Mouse (Mus musculus) liver, embryonic 15.5 days (tissue): ENCODE measurements around the gene Ccdc9b. TPM values are rescaled to one million over a fixed set of nuclear protein-coding genes. Genes with fewer than 3 reads are reported as not detected.

Source experiments
- ATAC-seq: fragments of 200-750 bp; cut with Nextera tagmentation; 2 replicates; pipeline ENCODE4 v1.8.0; 2017; ENCODE audit warnings: moderate number of reproducible peaks, mild to moderate bottlenecking, moderate library complexity; ENCODE audit not compliant: insufficient read depth
- H3K27ac ChIP-seq: fragments of 300-500 bp; sonication (generic); replicated peaks from 2 replicates; pipeline ENCODE4 v1.5.1; 2015; ENCODE audit warnings: mild to moderate bottlenecking, inconsistent platforms
- H3K27me3 ChIP-seq: fragments of 300-500 bp; sonication (generic); 2 replicates; pipeline ENCODE4 v1.6.1; 2015; ENCODE audit warnings: mild to moderate bottlenecking, inconsistent platforms
- H3K36me3 ChIP-seq: fragments of 300-500 bp; sonication (generic); replicated peaks from 2 replicates; pipeline ENCODE4 v1.6.1; 2015; ENCODE audit warnings: moderate library complexity, mild to moderate bottlenecking, inconsistent platforms
- H3K4me1 ChIP-seq: fragments of 300-500 bp; sonication (generic); replicated peaks from 2 replicates; pipeline ENCODE4 v1.6.1; 2015; ENCODE audit warnings: inconsistent platforms
- H3K4me2 ChIP-seq: fragments of 300-500 bp; sonication (generic); 2 replicates; pipeline ENCODE4 v1.6.1; 2015; ENCODE audit warnings: moderate library complexity, mild to moderate bottlenecking, inconsistent platforms
- H3K4me3 ChIP-seq: fragments of 300-500 bp; sonication (generic); replicated peaks from 2 replicates; pipeline ENCODE4 v1.5.1; 2015; ENCODE audit warnings: mild to moderate bottlenecking, inconsistent platforms
- H3K9ac ChIP-seq: fragments of 300-500 bp; sonication (generic); 2 replicates; pipeline ENCODE4 v1.6.1; 2015; ENCODE audit warnings: moderate library complexity, mild to moderate bottlenecking, inconsistent platforms
- H3K9me3 ChIP-seq: fragments of 300-500 bp; sonication (generic); replicated peaks from 2 replicates; pipeline ENCODE4 v1.6.1; 2016; ENCODE audit warnings: inconsistent platforms
- WGBS: fragments of 180-500 bp; shearing (Covaris S2); methylation state at CpG from one replicate; pipeline ENCODE4 v1.1.7; 2015; ENCODE audit warnings: mixed read lengths; ENCODE audit not compliant: insufficient replicate concordance; 5-methylcytosine and 5-hydroxymethylcytosine counted together
- polyA plus RNA-seq: library from polyadenylated mRNA; unstranded; fragments of >200 nt; fragmentation: Nextera tagmentation; extraction: Ambion mirVana; gene quantifications from 2 replicates; pipeline ENCODE4 v1.2.1, GENCODE M21; 2015

Gene Ccdc9b
- polyA plus RNA-seq, 1 experiment from 2014 or later = 0.20 TPM

DNA sequence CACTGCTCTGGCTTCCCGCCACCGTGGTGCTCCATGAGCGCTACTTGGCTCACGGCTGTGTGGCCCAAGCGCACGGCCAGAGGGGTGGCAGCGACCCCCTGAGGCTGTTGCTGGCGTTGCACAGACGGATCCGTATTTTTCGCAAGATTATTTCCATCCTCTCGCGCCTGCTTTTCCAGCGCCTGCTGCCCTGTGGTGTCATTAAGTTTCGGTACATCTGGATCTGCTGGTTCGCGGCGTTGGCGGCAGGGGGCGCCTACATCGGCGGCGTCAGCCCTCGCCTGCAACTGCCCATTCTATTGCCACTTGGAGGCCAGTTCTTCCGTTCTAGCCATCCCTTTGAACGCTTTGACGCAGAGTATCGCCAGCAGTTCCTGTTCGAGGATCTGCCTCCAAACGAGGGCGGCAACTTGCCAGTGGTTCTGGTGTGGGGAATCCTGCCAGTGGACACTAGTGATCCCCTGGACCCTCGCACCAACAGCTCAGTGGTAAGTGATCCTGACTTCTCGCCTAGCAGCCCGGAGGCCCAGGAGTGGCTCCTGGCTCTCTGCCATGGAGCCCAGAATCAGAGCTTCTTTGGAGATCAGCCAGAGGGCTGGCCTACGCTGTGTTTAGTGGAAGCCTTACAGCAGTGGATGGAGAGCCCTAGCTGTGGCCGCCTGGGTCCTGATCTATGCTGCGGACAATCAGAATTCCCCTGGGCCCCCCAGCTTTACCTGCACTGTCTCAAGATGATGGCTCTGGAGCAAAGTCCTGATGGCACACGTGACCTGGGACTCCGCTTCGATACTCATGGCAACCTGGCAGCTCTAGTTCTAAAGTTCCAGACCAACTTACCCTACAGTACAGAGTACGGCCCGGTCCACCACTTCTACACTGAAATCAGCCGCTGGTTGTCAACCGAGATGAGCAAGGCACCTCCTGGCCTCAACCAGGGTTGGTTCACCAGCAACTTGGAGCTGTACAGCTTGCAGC is 28.4 kb upstream of the Ccdc9b start:
- peak overlapping the region; percentile 29 for H3K4me3 ChIP-seq
- no peaks in the 10 kb centered on the region for H3K9me3 ChIP-seq
- peak overlapping the region; percentile 63; the same call in 1 of the 2 replicates for H3K27ac ChIP-seq
- peaks cover 42% of the 10 kb centered on the region for H3K27me3 ChIP-seq
- H3K4me1 ChIP-seq = peaks cover 42% of the 10 kb centered on the region
- peak overlapping the region; percentile 54 for H3K4me2 ChIP-seq
- H3K36me3 ChIP-seq = no peaks in the 10 kb centered on the region
- H3K9ac ChIP-seq = no peak overlapping the region
- ATAC-seq = peak; percentile 34
- 30% methylated on average over 44 of the region's 44 CpGs for WGBS

DNA sequence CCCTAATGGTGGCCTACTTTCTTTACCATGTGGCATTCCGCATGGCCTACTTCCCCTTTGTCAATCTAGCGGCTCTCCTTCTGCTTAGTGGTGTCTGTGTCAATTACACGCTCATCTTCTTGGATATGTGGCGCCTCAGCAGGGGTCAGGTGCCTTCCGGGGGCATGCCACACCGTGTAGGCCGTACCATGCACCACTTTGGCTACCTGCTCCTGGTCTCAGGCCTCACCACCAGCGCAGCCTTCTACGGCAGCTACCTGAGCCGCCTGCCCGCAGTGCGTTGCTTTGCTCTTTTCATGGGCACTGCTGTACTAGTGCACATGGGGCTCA is 27.7 kb upstream of the Ccdc9b start:
- H3K9ac ChIP-seq = no peak overlapping the region
- peaks cover 42% of the 10 kb centered on the region for H3K4me1 ChIP-seq
- no peaks in the 10 kb centered on the region for H3K9me3 ChIP-seq
- H3K4me3 ChIP-seq = peak overlapping the region; percentile 29
- ATAC-seq = no peak
- H3K36me3 ChIP-seq = no peaks in the 10 kb centered on the region
- WGBS = 61% methylated on average over 12 of the region's 12 CpGs
- peak overlapping the region; percentile 54 for H3K4me2 ChIP-seq
- H3K27ac ChIP-seq = no peak overlapping the region
- peaks cover 38% of the 10 kb centered on the region for H3K27me3 ChIP-seq

DNA sequence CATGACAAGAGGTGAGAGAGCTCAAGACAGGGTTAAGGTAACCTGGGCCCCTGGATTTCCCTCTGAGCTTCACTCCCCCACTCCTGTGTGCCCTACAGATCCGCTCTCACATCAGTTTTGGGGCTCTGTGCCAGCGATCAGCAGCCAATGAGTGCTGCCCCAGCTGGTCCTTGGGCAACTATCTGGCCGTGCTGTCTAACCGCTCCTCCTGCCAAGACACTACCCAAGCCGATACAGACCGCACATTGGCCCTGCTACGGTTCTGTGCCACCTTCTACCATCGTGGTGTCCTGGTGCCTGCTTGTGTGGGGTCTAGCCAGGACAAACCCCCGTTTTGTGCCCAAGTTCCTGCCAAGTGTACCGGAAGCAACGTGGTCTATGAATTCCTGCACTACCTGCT is 27.0 kb upstream of the Ccdc9b start:
- ATAC-seq = no peak
- H3K9me3 ChIP-seq = no peaks in the 10 kb centered on the region
- WGBS = 67% methylated on average over 11 of the region's 11 CpGs
- H3K27me3 ChIP-seq = peaks cover 36% of the 10 kb centered on the region
- no peak overlapping the region for H3K4me2 ChIP-seq
- no peak overlapping the region for H3K27ac ChIP-seq
- H3K4me3 ChIP-seq = no peak overlapping the region
- peaks cover 42% of the 10 kb centered on the region for H3K4me1 ChIP-seq
- H3K9ac ChIP-seq = no peak overlapping the region
- no peaks in the 10 kb centered on the region for H3K36me3 ChIP-seq

DNA sequence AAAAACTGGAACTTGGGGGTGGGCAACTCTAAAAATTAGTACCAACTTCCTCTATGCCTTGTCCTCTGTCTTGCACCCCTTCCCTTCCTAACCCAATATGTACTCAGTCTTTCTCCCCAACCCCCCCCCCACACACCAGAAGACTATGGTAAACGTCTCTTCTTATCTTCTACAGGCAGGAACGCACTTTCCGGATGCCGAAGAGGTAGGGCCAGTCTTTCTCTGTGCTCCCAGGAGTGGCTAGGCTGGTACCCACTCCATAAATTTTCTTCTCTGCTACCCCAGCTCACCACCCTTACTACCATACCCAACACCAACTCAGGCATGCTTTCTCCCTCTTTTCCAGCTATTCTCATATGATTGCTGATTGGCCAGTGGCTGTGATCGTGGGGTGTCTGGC is 24.1 kb upstream of the Ccdc9b start:
- no peak; the same call in 1 of the 2 replicates for ATAC-seq
- Histone ChIP-seq H3K27ac (no peak overlapping the region), H3K4me2 (no peak overlapping the region)

DNA sequence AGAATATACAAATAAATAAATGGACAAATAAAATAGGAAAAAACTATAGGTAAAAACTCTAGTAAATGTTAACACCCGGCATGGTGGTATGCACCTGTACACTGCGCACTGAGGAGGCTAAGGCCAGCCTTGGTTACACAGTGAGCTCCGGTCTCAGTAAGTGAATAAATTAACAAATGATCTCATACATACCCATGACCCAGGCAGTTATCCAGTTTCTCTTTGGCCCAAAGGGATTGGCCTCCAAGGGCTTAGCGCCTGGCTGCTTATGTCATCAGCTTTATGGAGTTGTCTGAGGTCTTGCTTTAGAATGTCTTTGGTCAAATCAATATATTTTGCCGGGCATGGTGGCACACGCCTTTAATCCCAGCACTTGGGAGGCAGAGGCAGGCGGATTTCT is 21.2 kb upstream of the Ccdc9b start:
- Histone ChIP-seq H3K36me3 (no peaks in the 10 kb centered on the region), H3K9me3 (no peaks in the 10 kb centered on the region), H3K4me1 (peaks cover 32% of the 10 kb centered on the region), H3K27me3 (peaks cover 52% of the 10 kb centered on the region), H3K27ac (no peak overlapping the region), H3K4me2 (no peak overlapping the region), H3K9ac (no peak overlapping the region), H3K4me3 (no peak overlapping the region)
- ATAC-seq = no peak
- 79% methylated on average over 7 of the region's 7 CpGs for WGBS

More for the DNA sequence above, 24.1 kb upstream of the Ccdc9b start:
- no peak overlapping the region for H3K9ac ChIP-seq
- H3K36me3 ChIP-seq = no peaks in the 10 kb centered on the region
- H3K4me1 ChIP-seq = peaks cover 31% of the 10 kb centered on the region
- H3K9me3 ChIP-seq = no peaks in the 10 kb centered on the region
- no peak overlapping the region for H3K4me3 ChIP-seq
- WGBS = 24% methylated on average over 5 of the region's 5 CpGs
- H3K27me3 ChIP-seq = peaks cover 41% of the 10 kb centered on the region

DNA sequence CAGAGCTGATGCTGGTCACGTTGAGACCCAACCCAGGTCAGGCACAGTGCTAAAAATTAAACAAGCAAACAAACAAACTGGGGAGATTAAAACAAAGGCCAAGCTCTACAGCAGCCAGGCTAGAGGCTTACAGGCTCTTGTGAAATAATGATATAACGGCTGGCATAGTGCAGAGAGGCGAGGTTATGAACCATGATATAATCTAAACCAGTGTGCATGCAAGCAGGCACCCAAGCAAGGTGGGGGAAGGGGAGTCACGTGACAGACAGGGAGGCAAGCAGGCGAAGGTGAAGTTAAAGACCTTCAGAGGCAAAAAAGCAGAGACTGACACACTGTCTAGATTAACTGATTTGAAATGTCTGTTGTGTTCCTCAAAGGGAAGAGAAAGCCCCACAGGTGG is 20.6 kb upstream of the Ccdc9b start:
- WGBS = 23% methylated on average over 5 of the region's 5 CpGs
- Histone ChIP-seq H3K4me1 (peaks cover 32% of the 10 kb centered on the region), H3K4me2 (no peak overlapping the region), H3K9me3 (no peaks in the 10 kb centered on the region), H3K27ac (no peak overlapping the region), H3K36me3 (no peaks in the 10 kb centered on the region), H3K27me3 (peaks cover 54% of the 10 kb centered on the region), H3K9ac (no peak overlapping the region), H3K4me3 (no peak overlapping the region)
- ATAC-seq = no peak

DNA sequence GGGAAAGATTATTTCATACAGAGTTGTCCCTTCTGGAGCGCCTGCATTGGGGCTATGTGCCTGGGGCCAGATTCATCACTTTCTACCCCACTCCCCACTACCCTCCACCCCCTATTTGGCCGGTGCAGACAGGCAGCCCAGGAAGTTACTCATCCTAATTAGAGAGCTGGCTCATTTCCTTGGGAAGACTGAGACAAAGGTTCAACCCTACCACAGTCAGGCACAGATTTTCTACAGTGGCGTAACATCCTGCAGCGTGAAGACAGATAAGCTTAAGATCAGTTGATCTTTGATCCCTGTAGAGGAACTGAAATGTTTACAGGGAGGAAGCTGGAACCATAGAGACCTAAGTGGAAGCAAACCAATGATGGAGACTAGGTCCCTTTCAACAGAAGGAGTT is 19.8 kb upstream of the Ccdc9b start:
- 27% methylated on average over 4 of the region's 4 CpGs for WGBS
- ATAC-seq = no peak

DNA sequence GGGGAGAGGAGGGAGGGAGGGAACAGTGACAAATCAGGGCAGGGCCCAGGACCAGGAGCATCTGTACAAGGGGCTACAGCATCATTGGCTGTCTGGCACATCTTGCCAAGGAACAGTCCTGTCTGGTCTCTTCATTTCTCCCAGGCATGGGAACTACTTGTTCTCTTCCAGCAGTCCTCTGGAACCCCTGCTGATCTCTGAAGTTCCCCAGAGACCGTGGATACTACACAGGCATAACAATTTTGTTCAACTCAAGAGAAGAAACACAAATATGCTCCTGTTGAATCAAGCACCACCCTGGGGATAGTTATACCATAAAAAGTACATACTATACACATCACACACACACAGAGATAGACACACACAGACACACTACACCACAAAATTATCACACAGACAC is 18.7 kb upstream of the Ccdc9b start:
- no peaks in the 10 kb centered on the region for H3K36me3 ChIP-seq
- 14% methylated on average over 1 of the region's 1 CpGs for WGBS
- no peak for ATAC-seq
- H3K27me3 ChIP-seq = peaks cover 61% of the 10 kb centered on the region
- no peaks in the 10 kb centered on the region for H3K9me3 ChIP-seq
- H3K4me3 ChIP-seq = no peak overlapping the region
- no peak overlapping the region for H3K27ac ChIP-seq
- H3K4me1 ChIP-seq = peaks cover 21% of the 10 kb centered on the region
- H3K9ac ChIP-seq = no peak overlapping the region
- H3K4me2 ChIP-seq = no peak overlapping the region

More for the DNA sequence above, 19.8 kb upstream of the Ccdc9b start:
- H3K4me1 ChIP-seq = peaks cover 32% of the 10 kb centered on the region
- no peak overlapping the region for H3K4me2 ChIP-seq
- H3K9me3 ChIP-seq = no peaks in the 10 kb centered on the region
- H3K9ac ChIP-seq = no peak overlapping the region
- H3K27ac ChIP-seq = no peak overlapping the region
- H3K27me3 ChIP-seq = peaks cover 54% of the 10 kb centered on the region
- no peak overlapping the region for H3K4me3 ChIP-seq
- H3K36me3 ChIP-seq = no peaks in the 10 kb centered on the region

DNA sequence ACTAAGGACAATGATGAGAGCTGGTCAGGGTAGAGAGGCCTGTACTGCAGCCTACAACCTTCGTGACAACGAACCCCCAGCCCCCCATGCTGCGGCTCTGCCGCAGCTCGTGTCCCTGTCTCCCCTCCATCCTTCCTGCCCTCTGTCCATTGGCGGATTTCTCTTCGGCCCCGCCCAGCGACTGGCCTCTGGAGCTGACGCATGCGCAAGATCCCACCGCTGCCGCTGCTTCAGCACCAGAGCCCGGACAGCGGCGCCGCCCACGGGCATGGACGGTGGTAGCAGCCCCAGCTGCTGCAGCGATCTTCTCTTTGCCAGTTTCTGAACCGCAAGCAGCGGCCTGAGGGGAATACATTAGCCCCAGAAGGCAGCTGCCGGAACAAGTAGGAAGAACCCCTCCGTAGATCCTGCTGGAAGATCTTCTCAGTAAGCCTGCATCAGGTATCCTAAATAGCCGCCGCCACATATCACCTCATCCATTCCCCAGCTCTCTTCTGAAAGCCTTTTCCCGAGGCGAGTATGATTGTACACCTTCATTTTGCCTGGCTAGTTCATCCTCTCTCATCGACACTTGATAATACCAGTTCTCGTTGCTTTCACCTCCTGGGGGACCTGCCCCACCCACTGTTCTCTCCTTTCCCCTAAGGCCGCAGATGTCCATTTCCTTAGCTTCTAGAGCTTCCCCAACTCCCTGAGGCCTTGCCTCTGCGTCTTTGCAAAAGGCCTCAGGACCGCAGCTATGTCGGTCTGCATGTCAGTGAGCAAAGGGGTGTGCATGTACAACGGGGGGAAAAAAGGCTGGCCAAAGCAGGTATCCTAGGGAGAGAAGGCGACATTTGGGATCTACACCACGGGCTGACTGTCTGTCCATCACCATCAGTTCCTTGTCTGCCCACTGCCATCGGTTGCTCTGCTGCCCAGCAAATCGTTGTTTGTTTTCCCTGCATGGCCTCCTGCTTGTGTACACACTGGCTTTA is 17.3 kb upstream of the Ccdc9b start, which contains the start of gene Disp2:
Gene Disp2 (plus strand): TSS at position 216 of the 977 bp plus-strand sequence.
- peaks cover 66% of the 10 kb centered on the region for H3K27me3 ChIP-seq
- peaks cover 18% of the 10 kb centered on the region for H3K4me1 ChIP-seq
- no peak within 1 kb of the TSS for H3K9ac ChIP-seq
- H3K4me2 ChIP-seq = peak within 1 kb of the TSS; percentile 55
- 11% methylated on average over 39 of the region's 39 CpGs for WGBS
- H3K4me3 ChIP-seq = peak within 1 kb of the TSS; percentile 17; the same call in 1 of the 2 replicates
- H3K27ac ChIP-seq = no peak within 1 kb of the TSS
- no peaks in the 10 kb centered on the region for H3K36me3 ChIP-seq
- no peaks in the 10 kb centered on the region for H3K9me3 ChIP-seq
- ATAC-seq = peak; percentile 68

DNA sequence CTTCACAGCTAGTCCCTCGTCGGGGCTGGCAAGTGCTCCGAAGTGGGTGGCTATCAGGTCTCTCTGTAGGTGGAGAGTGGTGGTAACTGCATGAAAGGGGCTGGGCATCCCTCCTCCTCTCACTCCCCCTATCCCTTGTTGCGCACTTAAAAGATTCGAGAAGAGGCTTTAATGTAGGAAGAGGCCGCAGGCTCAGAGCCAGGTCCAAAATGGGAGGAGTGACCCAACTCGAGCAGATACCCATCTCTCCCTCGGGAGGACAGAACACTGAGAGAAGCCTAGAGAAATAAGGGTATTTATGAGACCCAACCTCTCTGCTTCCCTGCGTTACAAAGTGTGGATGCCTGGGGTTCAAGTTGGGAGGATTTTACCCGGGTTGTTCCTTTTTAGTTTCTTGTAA is 16.6 kb upstream of the Ccdc9b start:
- ATAC-seq = no peak
- Histone ChIP-seq H3K27me3 (peaks cover 61% of the 10 kb centered on the region), H3K27ac (no peak overlapping the region), H3K9me3 (no peaks in the 10 kb centered on the region), H3K4me3 (peak overlapping the region; percentile 17; the same call in 1 of the 2 replicates), H3K4me2 (peak overlapping the region; percentile 55), H3K9ac (no peak overlapping the region), H3K4me1 (peaks cover 18% of the 10 kb centered on the region), H3K36me3 (no peaks in the 10 kb centered on the region)
- WGBS = 28% methylated on average over 10 of the region's 10 CpGs

DNA sequence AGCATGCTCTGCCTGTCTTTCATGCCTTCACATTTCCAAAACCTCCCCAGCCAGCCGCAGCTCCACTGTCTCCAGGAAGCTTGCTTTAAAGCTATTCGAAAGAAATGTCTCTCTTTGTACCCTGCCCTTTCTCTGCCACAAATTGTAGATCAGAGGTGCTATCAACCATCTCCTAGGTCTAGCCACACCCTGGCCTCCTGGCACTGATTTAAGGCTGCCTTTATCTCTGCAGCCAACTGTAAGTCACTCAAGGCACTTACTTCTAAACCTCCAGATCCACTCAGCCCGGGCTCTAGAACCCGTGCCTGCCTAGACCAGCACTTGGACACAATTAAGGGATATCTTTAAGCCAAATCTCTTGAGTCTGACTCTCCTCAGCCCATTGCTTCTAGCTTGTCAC is 16.0 kb upstream of the Ccdc9b start:
- 47% methylated on average over 4 of the region's 4 CpGs for WGBS
- Histone ChIP-seq H3K9ac (no peak overlapping the region), H3K4me2 (no peak overlapping the region), H3K4me1 (peaks cover 18% of the 10 kb centered on the region), H3K4me3 (no peak overlapping the region), H3K27me3 (peaks cover 61% of the 10 kb centered on the region), H3K27ac (no peak overlapping the region), H3K36me3 (no peaks in the 10 kb centered on the region), H3K9me3 (no peaks in the 10 kb centered on the region)
- no peak for ATAC-seq
